Mouse (Mus musculus): ENCODE measurements around the gene Cdkn1b. TPM values are rescaled to one million over a fixed set of nuclear protein-coding genes. Genes with fewer than 3 reads are reported as not detected.

Cdkn1b gene
- polyA plus RNA-seq, 1 experiment from 2014 or later, result 28.0 TPM

DNA sequence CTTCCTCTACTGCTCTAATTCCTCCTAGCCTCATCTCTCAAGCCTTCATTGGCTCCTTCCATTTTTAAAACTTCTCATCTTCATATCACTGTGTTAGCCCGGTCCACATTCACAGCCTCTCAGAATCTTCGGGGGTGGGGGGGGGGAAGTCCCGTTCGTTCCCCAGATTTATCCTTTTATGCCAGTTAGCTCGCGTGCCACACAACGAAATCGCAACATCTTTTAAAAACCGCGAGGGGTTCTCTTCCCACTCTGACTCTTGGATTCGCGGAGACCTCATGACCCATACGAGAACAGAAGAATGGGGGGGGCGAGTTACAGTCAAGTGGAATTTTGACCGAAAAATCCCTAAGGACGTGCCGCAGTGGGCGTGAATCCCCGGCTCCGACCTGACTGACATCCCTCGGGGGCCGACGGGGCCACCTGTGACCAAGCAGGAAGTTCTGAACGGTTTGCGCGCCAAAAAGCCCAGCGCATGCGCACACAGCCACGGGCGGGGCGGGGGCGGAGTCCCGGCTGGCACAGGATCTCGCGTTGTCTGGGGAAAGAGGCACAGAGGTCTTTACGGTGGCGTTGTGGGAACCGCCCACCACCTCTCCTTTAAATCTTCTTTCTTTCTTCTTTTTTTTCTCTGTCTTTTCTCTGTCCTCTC lies 22.6 kb upstream of the Cdkn1b start:
- peak overlapping the region; percentile 66 for H3K4me2 ChIP-seq
- peak overlapping the region; percentile 100 for H3K27ac ChIP-seq (ENCODE audit: low read depth, low read length)
- ATAC-seq (ENCODE audit: low FRiP score) (peak; percentile 93), DNase-seq (ENCODE audit: low spot score, missing footprints) (peak; percentile 100)
- peaks cover 11% of the 10 kb centered on the region for H3K4me1 ChIP-seq (ENCODE audit: control insufficient read depth, insufficient read depth, low read length)
- WGBS, result under 1% methylated on average over 38 of the region's 38 CpGs
- H3K4me3 ChIP-seq (ENCODE audit: low read depth, low read length), result peak overlapping the region; percentile 54
- no peaks in the 10 kb centered on the region for H3K36me3 ChIP-seq (ENCODE audit: control insufficient read depth, insufficient read depth, low read length)
- no peaks in the 10 kb centered on the region for H3K27me3 ChIP-seq (ENCODE audit: control insufficient read depth, insufficient read depth, low read length)
- peak overlapping the region; percentile 91 for H3K9ac ChIP-seq (ENCODE audit: low read length)
- H3K9me3 ChIP-seq (ENCODE audit: control insufficient read depth, low read length), result no peaks in the 10 kb centered on the region

DNA sequence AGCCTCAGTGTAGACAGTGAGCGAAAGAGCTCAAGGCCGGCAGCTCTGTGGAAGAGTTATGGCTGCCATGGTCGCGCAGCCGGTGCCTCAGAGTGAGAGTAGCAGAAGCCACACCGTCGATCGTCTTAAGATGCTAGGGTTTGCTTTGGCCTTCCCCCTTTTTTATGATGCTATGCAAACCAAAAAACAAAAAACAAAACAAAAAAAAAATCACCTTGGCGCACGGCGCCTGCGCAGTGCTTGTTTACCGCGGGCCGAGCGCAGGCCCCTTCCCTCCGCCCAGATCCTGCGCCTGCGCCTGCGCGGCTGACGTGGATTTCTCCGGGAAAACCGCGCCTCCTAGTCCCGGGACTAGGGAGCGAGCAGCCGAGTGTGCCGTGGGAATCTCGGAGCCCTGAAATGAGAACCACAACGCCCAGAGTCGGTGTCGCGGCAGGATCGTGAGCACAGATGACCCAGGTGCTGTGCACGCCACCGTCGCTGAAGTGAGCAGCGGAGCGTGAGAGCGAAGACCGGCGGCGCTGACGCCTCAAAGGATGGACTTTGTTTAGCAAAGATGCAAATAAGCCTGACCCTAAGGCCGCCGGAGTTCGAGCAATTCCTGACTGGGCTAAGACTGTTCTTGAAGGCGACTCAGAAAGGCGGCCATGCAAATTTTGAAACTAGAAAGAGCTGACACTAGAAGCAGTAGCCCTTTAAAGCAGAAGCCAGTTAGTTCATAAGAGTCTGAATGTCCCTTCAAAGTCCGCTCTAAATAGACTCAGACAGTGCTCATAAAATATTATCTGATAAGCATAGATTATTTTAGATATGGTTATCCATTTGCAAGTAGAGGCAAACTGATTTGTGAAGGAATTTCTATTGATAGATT lies 21.9 kb upstream of the Cdkn1b start, which contains the start of gene Gpr19:
Gene Gpr19 (minus strand): TSS at position 484 of the 871 bp plus-strand sequence.
- Histone ChIP-seq H3K4me1 (ENCODE audit: control insufficient read depth, insufficient read depth, low read length) (peaks cover 11% of the 10 kb centered on the region), H3K27ac (ENCODE audit: low read depth, low read length) (peak within 1 kb of the TSS; percentile 100), H3K36me3 (ENCODE audit: control insufficient read depth, insufficient read depth, low read length) (no peaks in the 10 kb centered on the region), H3K9me3 (ENCODE audit: control insufficient read depth, low read length) (no peaks in the 10 kb centered on the region), H3K27me3 (ENCODE audit: control insufficient read depth, insufficient read depth, low read length) (no peaks in the 10 kb centered on the region), H3K4me2 (peak within 1 kb of the TSS; percentile 66), H3K4me3 (ENCODE audit: low read depth, low read length) (peak within 1 kb of the TSS; percentile 54), H3K9ac (ENCODE audit: low read length) (peak within 1 kb of the TSS; percentile 91)
- peak; percentile 99 for DNase-seq (ENCODE audit: low spot score, missing footprints)
- WGBS, result under 1% methylated on average over 51 of the region's 51 CpGs
- peak; percentile 94 for ATAC-seq (ENCODE audit: low FRiP score)

DNA sequence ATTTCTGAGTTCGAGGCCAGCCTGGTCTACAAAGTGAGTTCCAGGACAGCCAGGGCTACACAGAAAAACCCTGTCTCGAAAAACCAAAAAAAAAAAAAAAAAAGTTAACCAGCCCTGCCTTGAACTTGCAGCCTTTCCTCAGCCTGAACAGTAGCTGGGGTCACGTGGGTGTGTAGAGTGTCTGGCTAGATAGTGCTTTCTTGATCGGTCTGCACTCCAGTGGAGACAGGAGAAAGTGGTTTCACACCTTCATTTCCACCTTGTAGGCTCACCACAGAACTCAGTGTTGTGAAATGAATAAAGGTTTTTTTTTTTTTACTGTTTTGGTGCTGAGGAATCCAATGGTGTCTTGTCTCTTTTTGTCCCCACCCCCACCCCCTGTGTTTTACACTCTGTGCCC lies 16.8 kb upstream of the Cdkn1b start:
- Histone ChIP-seq H3K4me3 (ENCODE audit: low read depth, low read length) (no peak overlapping the region), H3K36me3 (ENCODE audit: control insufficient read depth, insufficient read depth, low read length) (no peaks in the 10 kb centered on the region), H3K4me2 (no peak overlapping the region), H3K9ac (ENCODE audit: low read length) (no peak overlapping the region), H3K27me3 (ENCODE audit: control insufficient read depth, insufficient read depth, low read length) (no peaks in the 10 kb centered on the region), H3K4me1 (ENCODE audit: control insufficient read depth, insufficient read depth, low read length) (0 out of 2 replicates have a peak, but pooled peaks cover 2% of the 10 kb centered on the region), H3K27ac (ENCODE audit: low read depth, low read length) (no peak overlapping the region), H3K9me3 (ENCODE audit: control insufficient read depth, low read length) (no peaks in the 10 kb centered on the region)
- no peak for ATAC-seq (ENCODE audit: low FRiP score)
- 81% methylated on average over 3 of the region's 4 CpGs for WGBS
- DNase-seq (ENCODE audit: low spot score, missing footprints), result no peak

DNA sequence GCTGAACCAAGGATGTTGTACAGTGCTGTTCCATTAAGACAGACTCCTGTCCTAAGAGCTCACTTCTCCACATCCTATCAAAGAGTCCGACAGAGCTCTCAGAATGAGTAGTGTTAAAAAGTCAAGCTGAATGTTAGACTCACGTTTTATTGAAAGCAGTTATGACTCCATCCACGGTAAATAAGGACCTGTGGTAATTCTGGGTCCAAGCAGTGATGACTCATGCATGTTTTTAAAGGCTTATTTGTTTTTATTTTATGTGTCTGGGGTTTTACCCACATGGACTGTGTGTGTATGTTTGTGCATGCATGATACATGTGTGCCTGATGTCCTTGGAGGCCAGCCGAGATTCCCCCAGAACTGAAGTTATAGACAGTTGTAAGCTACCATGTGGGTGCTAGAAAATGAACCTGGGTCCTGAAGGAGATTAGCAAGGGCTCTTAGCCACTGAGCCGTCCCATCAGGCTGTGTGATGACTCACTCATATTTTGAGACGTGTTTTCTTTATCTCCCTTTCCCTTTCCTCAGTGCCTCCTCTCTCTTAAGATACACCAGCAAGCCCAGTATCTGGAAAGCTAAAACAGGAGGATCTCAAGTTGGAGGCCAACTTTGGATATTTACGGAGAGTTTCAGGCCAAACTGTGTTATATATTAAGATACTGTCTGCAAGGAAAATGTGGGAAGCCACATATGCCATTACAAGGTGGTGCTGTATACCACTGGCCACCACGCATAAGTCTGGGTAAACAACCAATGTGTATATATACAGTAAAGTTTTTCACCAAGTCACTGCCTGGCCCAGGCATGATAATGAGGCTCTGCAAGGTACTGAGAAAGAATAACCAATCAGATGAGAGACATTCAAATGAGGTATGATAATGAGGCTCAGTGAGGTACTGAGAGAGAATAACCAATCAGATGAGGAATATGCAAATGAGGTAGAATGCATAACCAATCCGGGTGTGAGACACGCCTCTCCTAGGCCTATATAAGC lies 16.0 kb upstream of the Cdkn1b start:
- no peak overlapping the region for H3K9ac ChIP-seq (ENCODE audit: low read length)
- no peak overlapping the region for H3K27ac ChIP-seq (ENCODE audit: low read depth, low read length)
- H3K4me2 ChIP-seq, result no peak overlapping the region
- 0 out of 2 replicates have a peak, but pooled peaks cover 1% of the 10 kb centered on the region for H3K4me1 ChIP-seq (ENCODE audit: control insufficient read depth, insufficient read depth, low read length)
- no peaks in the 10 kb centered on the region for H3K36me3 ChIP-seq (ENCODE audit: control insufficient read depth, insufficient read depth, low read length)
- ATAC-seq (ENCODE audit: low FRiP score) (no peak), DNase-seq (ENCODE audit: low spot score, missing footprints) (no peak)
- WGBS, result 94% methylated on average over 10 of the region's 10 CpGs
- no peaks in the 10 kb centered on the region for H3K27me3 ChIP-seq (ENCODE audit: control insufficient read depth, insufficient read depth, low read length)
- no peak overlapping the region for H3K4me3 ChIP-seq (ENCODE audit: low read depth, low read length)
- no peaks in the 10 kb centered on the region for H3K9me3 ChIP-seq (ENCODE audit: control insufficient read depth, low read length)

DNA sequence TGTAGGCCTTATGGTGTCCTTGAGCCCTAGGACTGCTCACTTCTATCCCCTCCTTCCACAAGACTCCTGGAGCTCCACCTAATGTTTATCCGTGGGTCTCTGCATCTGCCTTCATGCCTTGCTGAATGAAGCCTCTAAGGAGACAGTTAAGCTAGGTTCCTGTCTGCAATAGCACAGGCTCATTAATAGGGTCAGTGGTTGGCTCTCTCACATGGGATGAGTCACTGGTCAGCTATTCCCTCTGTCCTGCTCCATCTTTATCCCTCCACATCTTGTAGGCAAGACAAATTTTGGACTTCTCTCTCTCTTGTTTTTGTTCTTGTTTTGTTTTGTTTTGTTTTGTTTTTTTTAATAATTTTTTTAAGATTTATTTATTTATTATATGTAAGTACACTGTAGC lies 14.4 kb upstream of the Cdkn1b start:
- 86% methylated on average over 1 of the region's 1 CpGs for WGBS
- H3K36me3 ChIP-seq (ENCODE audit: control insufficient read depth, insufficient read depth, low read length), result no peaks in the 10 kb centered on the region
- no peak overlapping the region for H3K27ac ChIP-seq (ENCODE audit: low read depth, low read length)
- no peak overlapping the region for H3K4me3 ChIP-seq (ENCODE audit: low read depth, low read length)
- ATAC-seq (ENCODE audit: low FRiP score) (no peak), DNase-seq (ENCODE audit: low spot score, missing footprints) (no peak)
- H3K27me3 ChIP-seq (ENCODE audit: control insufficient read depth, insufficient read depth, low read length), result no peaks in the 10 kb centered on the region
- no peak overlapping the region for H3K4me2 ChIP-seq
- H3K4me1 ChIP-seq (ENCODE audit: control insufficient read depth, insufficient read depth, low read length), result no peaks in the 10 kb centered on the region
- no peak overlapping the region for H3K9ac ChIP-seq (ENCODE audit: low read length)
- H3K9me3 ChIP-seq (ENCODE audit: control insufficient read depth, low read length), result no peaks in the 10 kb centered on the region

DNA sequence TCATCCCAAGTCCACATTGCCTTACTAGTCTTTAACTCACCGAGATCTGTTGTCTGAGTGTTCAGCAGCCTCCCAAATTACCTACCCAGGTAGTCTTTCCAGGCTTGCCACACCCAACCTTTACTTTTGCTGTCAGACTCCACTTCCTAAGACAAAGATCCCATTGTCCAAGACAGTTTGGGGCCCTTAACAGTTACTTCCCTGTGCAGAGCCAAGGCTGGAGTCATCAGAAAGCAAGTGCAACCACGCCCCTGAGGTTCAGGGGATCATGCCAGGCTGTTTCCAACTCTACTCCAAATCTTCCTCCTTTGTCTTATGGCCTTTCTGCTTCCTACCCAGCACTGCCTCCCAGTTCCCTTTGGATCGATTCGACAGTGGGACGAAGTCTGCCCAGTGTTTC lies 5.7 kb upstream of the Cdkn1b start:
- H3K27ac ChIP-seq (ENCODE audit: low read depth, low read length), result no peak overlapping the region
- no peaks in the 10 kb centered on the region for H3K27me3 ChIP-seq (ENCODE audit: control insufficient read depth, insufficient read depth, low read length)
- no peak overlapping the region for H3K9ac ChIP-seq (ENCODE audit: low read length)
- no peaks in the 10 kb centered on the region for H3K9me3 ChIP-seq (ENCODE audit: control insufficient read depth, low read length)
- H3K36me3 ChIP-seq (ENCODE audit: control insufficient read depth, insufficient read depth, low read length), result no peaks in the 10 kb centered on the region
- WGBS, result 90% methylated on average over 5 of the region's 5 CpGs
- peaks cover 9% of the 10 kb centered on the region for H3K4me1 ChIP-seq (ENCODE audit: control insufficient read depth, insufficient read depth, low read length)
- DNase-seq (ENCODE audit: low spot score, missing footprints) (peak; percentile 69), ATAC-seq (ENCODE audit: low FRiP score) (no peak)
- H3K4me3 ChIP-seq (ENCODE audit: low read depth, low read length), result no peak overlapping the region
- no peak overlapping the region for H3K4me2 ChIP-seq

DNA sequence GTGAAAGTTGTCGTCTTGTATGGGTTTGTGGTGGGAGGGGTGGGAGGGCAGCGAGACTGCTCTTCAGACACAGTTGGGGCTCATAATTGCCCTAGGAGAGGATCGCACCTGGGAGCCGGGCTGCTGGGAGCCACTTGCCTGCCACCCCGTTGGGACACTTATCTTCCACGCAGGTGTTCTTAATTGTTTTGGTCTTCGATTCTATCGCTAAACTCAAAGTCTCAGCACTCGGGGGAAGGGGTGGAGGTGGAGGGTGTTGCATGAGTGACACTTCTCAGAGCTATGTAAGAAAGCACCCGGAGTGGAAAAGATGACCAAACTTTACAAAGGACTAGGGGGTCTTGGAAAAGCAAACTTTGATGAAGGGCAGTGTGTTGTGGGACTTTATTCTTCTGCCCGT lies 3.6 kb upstream of the Cdkn1b start:
- H3K9me3 ChIP-seq (ENCODE audit: control insufficient read depth, low read length), result no peaks in the 10 kb centered on the region
- H3K27ac ChIP-seq (ENCODE audit: low read depth, low read length), result no peak overlapping the region
- DNase-seq (ENCODE audit: low spot score, missing footprints) (peak; percentile 92), ATAC-seq (ENCODE audit: low FRiP score) (no peak)
- H3K4me1 ChIP-seq (ENCODE audit: control insufficient read depth, insufficient read depth, low read length), result peaks cover 12% of the 10 kb centered on the region
- no peaks in the 10 kb centered on the region for H3K27me3 ChIP-seq (ENCODE audit: control insufficient read depth, insufficient read depth, low read length)
- H3K4me3 ChIP-seq (ENCODE audit: low read depth, low read length), result peak overlapping the region; percentile 33
- under 1% methylated on average over 11 of the region's 11 CpGs for WGBS
- no peaks in the 10 kb centered on the region for H3K36me3 ChIP-seq (ENCODE audit: control insufficient read depth, insufficient read depth, low read length)
- peak overlapping the region; percentile 72 for H3K4me2 ChIP-seq
- peak overlapping the region; percentile 57 for H3K9ac ChIP-seq (ENCODE audit: low read length)

DNA sequence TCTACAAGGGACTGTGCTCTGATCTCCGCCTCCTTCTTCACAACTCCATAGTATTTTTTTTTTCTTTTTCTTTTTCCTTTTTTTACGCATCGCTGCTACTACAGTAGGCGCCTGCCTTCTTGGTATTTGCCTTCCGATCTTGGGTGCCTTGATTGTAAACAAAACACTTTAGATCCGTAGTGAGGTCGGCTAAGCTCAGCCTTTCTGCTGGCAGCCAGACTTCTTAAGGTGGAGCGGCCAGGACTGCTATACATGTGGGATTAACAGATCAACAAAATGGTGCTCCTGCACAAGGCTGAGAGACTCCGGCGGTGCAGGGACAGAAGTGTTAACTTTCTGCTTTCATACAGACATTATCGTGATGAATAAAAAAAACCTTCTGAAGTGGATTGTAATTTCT lies 3.1 kb upstream of the Cdkn1b start:
- WGBS, result under 1% methylated on average over 11 of the region's 11 CpGs
- H3K27ac ChIP-seq (ENCODE audit: low read depth, low read length), result no peak overlapping the region

More for the DNA sequence above, 3.1 kb upstream of the Cdkn1b start:
- DNase-seq (ENCODE audit: low spot score, missing footprints) (peak; percentile 94), ATAC-seq (ENCODE audit: low FRiP score) (no peak)
- Histone ChIP-seq H3K36me3 (ENCODE audit: control insufficient read depth, insufficient read depth, low read length) (no peaks in the 10 kb centered on the region), H3K9me3 (ENCODE audit: control insufficient read depth, low read length) (no peaks in the 10 kb centered on the region), H3K4me1 (ENCODE audit: control insufficient read depth, insufficient read depth, low read length) (peaks cover 15% of the 10 kb centered on the region), H3K9ac (ENCODE audit: low read length) (peak overlapping the region; percentile 57), H3K27me3 (ENCODE audit: control insufficient read depth, insufficient read depth, low read length) (no peaks in the 10 kb centered on the region), H3K4me2 (peak overlapping the region; percentile 72), H3K4me3 (ENCODE audit: low read depth, low read length) (peak overlapping the region; percentile 33)
